Mouse (Mus musculus) neutrophil, adult 59 days (primary cell): Measurements from ENCODE around the gene Gdpgp1. TPM values are rescaled to one million over a fixed set of nuclear protein-coding genes. Genes with fewer than 3 reads are reported as not detected.

Experiments used
- total RNA-seq, 2 experiments: library from RNA; stranded (reverse); gene quantifications; 1 replicate in 1 of 2; 2 replicates in 1 of 2; pipeline ENCODE4 v1.2.4; 2023

Gene Gdpgp1
- 1 to 10 TPM; 2.1 to 2.2 TPM for total RNA-seq

DNA sequence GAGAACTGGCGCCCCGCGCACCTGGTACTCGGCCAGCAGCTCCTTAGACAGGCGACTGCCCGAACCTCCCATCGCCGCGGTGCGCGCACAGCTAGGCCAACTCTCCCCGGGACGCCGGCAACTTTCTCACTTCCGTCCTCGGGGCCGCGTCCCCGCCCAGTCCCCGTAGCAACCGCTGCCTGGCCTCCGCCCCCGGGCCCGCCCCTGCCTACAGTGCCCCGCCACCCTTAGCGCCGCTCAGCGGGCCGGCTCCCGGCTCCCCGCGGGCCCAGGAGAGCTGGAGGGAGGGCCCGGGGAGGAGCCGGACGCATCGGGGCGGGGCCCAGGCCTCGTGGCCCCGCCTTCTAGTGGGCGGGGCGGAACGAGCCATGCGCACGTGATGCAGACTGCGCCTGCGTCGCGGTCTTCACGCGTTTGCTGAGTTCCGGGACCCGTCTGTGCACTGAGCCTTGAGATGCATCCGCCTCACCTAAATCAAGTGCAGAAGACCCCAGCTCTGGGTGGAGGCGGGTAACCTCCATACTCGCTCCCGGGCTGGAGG is at the start of gene Gdpgp1, which contains the start of gene Cib1:
Gdpgp1 (plus strand) TSS at position 377 of the 541 bp plus-strand sequence.
Cib1 (minus strand) TSS at position 325 of the 541 bp plus-strand sequence.

DNA sequence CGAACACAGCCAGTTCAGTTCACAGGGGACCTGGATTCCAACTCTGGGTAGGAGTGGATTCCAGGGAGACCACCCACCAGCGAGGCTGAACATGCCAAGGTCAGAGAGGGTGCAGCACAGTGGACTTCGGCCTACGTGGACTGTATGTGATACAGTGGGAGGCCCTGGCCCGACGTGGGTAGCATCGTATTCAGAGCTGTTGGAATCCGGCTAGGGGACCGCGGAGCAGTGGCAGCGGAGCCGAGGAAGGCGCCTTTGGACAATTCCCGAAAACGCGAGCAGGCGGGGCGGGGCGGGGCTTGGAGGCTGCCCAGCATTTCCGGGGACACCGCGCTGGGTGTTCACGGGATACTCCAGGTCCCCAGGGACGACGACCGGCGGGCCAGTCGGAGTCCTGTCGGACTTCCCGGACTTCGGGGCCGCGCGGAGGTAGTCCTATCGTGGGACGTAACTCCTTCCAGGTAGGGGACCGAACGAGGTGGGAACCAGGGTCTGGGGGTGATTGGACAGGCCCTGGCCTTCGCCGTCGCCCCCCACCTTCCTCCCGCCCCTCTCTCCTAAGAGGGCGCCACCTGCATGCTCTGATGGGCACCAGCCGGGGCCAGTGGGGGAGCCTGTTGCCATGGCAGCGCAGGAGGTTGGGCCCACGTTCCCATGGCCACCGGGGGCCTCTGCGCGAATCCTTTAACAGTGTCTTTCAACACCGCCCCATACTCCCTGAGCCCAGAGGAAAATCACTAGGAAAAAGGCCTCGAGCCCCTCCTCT is 46.0 kb upstream of the Gdpgp1 start, which contains the start of gene Sema4b:
Sema4b (plus strand) TSS at position 311 of the 766 bp plus-strand sequence.

DNA sequence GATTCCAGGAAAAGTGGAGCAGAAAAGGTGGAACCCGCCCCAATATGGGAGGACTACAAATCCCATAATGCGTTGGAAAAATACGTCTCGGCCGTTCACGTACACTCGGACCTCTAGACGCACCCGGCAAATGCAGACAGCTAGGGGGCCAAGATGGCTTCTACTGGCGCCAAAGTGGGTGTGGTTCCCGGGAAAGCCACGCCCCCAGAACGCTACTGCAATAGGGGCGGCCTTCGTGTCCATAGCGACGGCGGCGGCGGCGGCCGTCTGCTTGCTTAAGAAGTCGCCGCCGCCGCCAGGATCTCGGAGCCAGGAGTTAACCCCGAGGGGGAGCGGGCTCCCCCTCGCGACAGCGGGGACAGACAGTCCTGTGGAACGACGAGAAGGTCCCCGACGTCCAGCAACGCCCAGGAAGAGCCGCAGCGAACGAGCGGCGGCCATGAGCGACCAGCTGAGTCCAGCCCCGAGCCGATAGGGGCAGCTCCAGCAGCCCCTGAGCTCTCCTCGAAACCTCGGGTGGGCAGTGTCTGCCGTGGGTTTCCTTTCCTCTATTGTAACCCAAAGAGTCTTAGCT is 13.6 kb downstream of the Gdpgp1 start, which contains the start of gene Ttll13:
Ttll13 (plus strand) TSS at position 229 of the 574 bp plus-strand sequence.

DNA sequence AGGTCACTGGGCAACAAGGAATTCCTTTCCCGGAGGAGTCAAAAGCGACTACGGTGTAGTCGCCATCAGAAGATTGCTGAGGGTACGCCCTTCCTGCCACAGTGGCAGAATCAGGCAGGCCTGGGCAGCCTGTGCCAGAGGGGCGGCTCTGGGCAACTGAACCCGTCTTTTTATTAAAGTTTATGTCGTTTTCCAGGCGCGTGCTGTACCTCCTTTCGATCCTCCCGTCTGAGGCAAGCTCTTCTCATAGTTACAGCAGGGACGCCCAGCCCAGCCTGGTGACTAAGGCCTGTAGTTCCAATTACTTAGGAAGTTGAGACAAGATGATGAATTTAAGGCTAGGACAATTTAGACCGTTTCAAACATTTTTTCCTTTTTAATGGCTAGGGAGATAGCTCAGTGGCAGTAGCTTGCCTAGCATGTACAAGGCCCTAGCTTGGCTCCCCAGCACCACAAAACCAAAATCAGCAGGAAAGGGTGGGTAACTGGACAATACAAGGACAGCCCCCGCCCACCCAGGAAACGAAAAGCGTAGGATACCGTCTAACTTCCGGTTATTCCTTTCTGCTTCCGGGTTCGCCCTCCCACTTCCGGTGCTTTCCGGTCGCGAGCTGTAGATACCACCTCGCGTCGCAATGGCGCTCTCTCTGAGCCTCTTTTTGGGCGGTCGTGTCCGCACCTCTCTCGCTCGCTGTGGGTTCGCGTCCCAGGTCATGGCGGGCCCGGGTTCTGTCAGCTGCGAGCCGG is 28.1 kb downstream of the Gdpgp1 start, which contains the start of gene Ngrn:
Ngrn (plus strand) TSS at position 591 of the 747 bp plus-strand sequence.

DNA sequence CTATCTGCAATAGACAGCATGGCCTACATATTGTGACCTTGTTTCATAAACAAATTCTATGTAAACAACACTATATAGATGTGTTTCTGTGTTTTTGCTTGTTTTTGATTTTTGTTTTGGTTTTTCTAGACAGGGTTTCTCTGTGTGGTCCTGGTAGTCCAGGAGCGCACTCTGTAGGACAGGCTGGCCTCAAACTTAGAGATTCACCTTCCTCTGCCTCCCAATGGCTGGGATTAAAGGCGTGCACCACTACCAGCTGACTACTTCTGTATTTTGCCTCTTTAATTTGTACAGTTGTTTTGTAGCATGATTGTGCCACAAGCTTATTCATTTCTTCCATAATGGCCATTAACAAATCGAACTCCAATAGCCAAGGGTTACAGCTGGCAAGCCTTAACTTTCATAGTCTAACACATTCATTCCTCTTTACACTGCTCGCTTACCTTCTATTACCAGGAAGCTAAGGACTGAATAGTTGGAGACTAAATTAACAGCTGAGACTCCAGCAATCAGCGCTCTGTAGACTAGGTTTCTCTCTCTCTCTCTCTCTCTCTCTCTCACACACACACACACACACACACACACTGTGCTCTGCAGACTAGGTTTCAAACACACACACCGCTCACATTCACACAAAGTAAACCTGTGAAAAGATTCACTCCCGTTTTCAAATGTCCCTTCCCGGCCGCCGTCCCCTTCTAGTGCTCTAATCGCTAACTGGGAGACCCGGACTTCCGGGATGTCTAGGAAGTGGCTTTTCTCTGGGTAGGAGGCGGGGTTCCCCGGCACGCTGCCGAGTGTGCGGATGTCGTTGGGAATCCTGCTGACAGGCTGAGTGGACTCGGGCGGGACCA is 36.5 kb downstream of the Gdpgp1 start, which contains the start of gene Vps33b:
Vps33b (plus strand) TSS at position 753 of the 854 bp plus-strand sequence.

Other genes with a start within 250 kb of the Gdpgp1 start
- 100 to 1,000 TPM; 124 to 146 TPM for gene Zfp710, start 208.1 kb upstream of the Gdpgp1 start, total RNA-seq
- gene Idh2, start 117.5 kb upstream of the Gdpgp1 start, total RNA-seq, result 10 to 100 TPM; 43.2 to 52.1 TPM
- gene Sema4b, start 46.0 kb upstream of the Gdpgp1 start, total RNA-seq, result 10 to 100 TPM; 29.5 to 35.1 TPM
- 100 to 1,000 TPM; 102 to 103 TPM for gene Cib1, start 52 bp upstream of the Gdpgp1 start, total RNA-seq
- 1 to 10 TPM in 1 of 2 experiments, under 1 TPM in 1; 0.82 to 1.3 TPM for gene Ttll13, start 13.5 kb downstream of the Gdpgp1 start, total RNA-seq
- gene Ngrn, start 28.4 kb downstream of the Gdpgp1 start, total RNA-seq, result 10 to 100 TPM; 15.5 to 15.9 TPM
- 10 to 100 TPM; 15.1 to 17.8 TPM for gene Vps33b, start 36.8 kb downstream of the Gdpgp1 start, total RNA-seq
- gene Prc1, start 61.6 kb downstream of the Gdpgp1 start, total RNA-seq, result 10 to 100 TPM; 84.8 to 89.6 TPM
- 1 to 10 TPM; 2.8 to 2.9 TPM for gene Rccd1, start 91.6 kb downstream of the Gdpgp1 start, total RNA-seq
- 10 to 100 TPM; 56.8 to 57.0 TPM for gene Unc45a, start 108.1 kb downstream of the Gdpgp1 start, total RNA-seq
- 1 to 10 TPM; 5.8 to 8.8 TPM for gene Hddc3, start 110.2 kb downstream of the Gdpgp1 start, total RNA-seq
- gene Man2a2, start 138.5 kb downstream of the Gdpgp1 start, total RNA-seq, result 10 to 100 TPM; 28.2 to 43.3 TPM
- 100 to 1,000 TPM; 597 to 602 TPM for gene Fes, start 155.1 kb downstream of the Gdpgp1 start, total RNA-seq
- gene Furin, start 172.6 kb downstream of the Gdpgp1 start, total RNA-seq, result 100 to 1,000 TPM; 149 to 163 TPM